Mouse (Mus musculus): ENCODE measurements around the gene Cdk8.

Cdk8 gene

GRCm38 (mm10) chr5:146232816-146233215, 1.8 kb downstream of the Cdk8 start:
- DNase-seq (ENCODE audit: low read depth, low spot score), result no peak

- DNase-seq (ENCODE audit: low read depth, low spot score), result no peak
Measured at GRCm38 (mm10) chr5:146234336-146234735, 3.3 kb downstream of the Cdk8 start.

GRCm38 (mm10) chr5:146238274-146238673, 7.2 kb downstream of the Cdk8 start:
- DNase-seq (ENCODE audit: low read depth, low spot score), result no peak

- no peak for DNase-seq (ENCODE audit: low read depth, low spot score)
Measured at GRCm38 (mm10) chr5:146240771-146241170, 9.7 kb downstream of the Cdk8 start.

GRCm38 (mm10) chr5:146241202-146241601, 10.2 kb downstream of the Cdk8 start:
- DNase-seq (ENCODE audit: low read depth, low spot score), result no peak

GRCm38 (mm10) chr5:146245193-146245592, 14.2 kb downstream of the Cdk8 start:
- DNase-seq (ENCODE audit: low read depth, low spot score), result no peak

GRCm38 (mm10) chr5:146245646-146246370, 14.8 kb downstream of the Cdk8 start:
- no peak for DNase-seq (ENCODE audit: low read depth, low spot score)

GRCm38 (mm10) chr5:146246386-146246785, 15.4 kb downstream of the Cdk8 start:
- no peak for DNase-seq (ENCODE audit: low read depth, low spot score)

GRCm38 (mm10) chr5:146247709-146248108, 16.7 kb downstream of the Cdk8 start:
- DNase-seq (ENCODE audit: low read depth, low spot score), result no peak

- no peak for DNase-seq (ENCODE audit: low read depth, low spot score)
Measured at GRCm38 (mm10) chr5:146248746-146249145, 17.7 kb downstream of the Cdk8 start.

GRCm38 (mm10) chr5:146250369-146251075, 19.5 kb downstream of the Cdk8 start:
- no peak for DNase-seq (ENCODE audit: low read depth, low spot score)

- no peak for DNase-seq (ENCODE audit: low read depth, low spot score)
Measured at GRCm38 (mm10) chr5:146251663-146252429, 20.8 kb downstream of the Cdk8 start.

GRCm38 (mm10) chr5:146253644-146254043, 22.6 kb downstream of the Cdk8 start:
- DNase-seq (ENCODE audit: low read depth, low spot score), result no peak

- DNase-seq (ENCODE audit: low read depth, low spot score), result peak; percentile 65
Measured at GRCm38 (mm10) chr5:146260003-146260402, 29.0 kb downstream of the Cdk8 start.

- DNase-seq (ENCODE audit: low read depth, low spot score), result no peak
Measured at GRCm38 (mm10) chr5:146265934-146266591, 35.0 kb downstream of the Cdk8 start.

- DNase-seq (ENCODE audit: low read depth, low spot score), result no peak
Measured at GRCm38 (mm10) chr5:146267776-146268175, 36.7 kb downstream of the Cdk8 start.

GRCm38 (mm10) chr5:146270593-146270992, 39.6 kb downstream of the Cdk8 start:
- no peak for DNase-seq (ENCODE audit: low read depth, low spot score)

- no peak for DNase-seq (ENCODE audit: low read depth, low spot score)
Measured at GRCm38 (mm10) chr5:146271662-146272061, 40.6 kb downstream of the Cdk8 start.

- DNase-seq (ENCODE audit: low read depth, low spot score), result no peak
Measured at GRCm38 (mm10) chr5:146273096-146273495, 42.1 kb downstream of the Cdk8 start.

- DNase-seq (ENCODE audit: low read depth, low spot score), result no peak
Measured at GRCm38 (mm10) chr5:146274420-146275045, 43.5 kb downstream of the Cdk8 start.

GRCm38 (mm10) chr5:146277513-146277912, 46.5 kb downstream of the Cdk8 start:
- no peak for DNase-seq (ENCODE audit: low read depth, low spot score)

Measured in WW6 (cell line).